Mouse (Mus musculus): ENCODE results near the gene Xrra1. TPM values are rescaled to one million over a fixed set of nuclear protein-coding genes. Genes with fewer than 3 reads are reported as not detected.
"Not testable (repeated sequence)": the region's sequence is repeated elsewhere in the genome, so short reads cannot be mapped to it uniquely, and the experiment has no call there.

Gene Xrra1
- polyA plus RNA-seq, 1 experiment from 2014 or later = 0.81 TPM

GRCm38 (mm10) chr7:99917320-99917844 lies 58.5 kb downstream of the Xrra1 start:
- Histone ChIP-seq H3K36me3 (ENCODE audit: control insufficient read depth, insufficient read depth, low read length) (no peaks in the 10 kb centered on the region), H3K27me3 (replicated peaks; ENCODE audit: control insufficient read depth, insufficient read depth, low read length) (no peaks in the 10 kb centered on the region; the same call in 1 of the 2 replicates), H3K4me2 (ENCODE audit: low read length) (peak overlapping the region; percentile 71), H3K4me1 (ENCODE audit: control insufficient read depth, insufficient read depth, low read depth, low read length) (peaks cover 18% of the 10 kb centered on the region), H3K9me3 (ENCODE audit: control insufficient read depth, low read length) (no peaks in the 10 kb centered on the region), H3K27ac (ENCODE audit: low read depth, low read length) (peak overlapping the region; percentile 5; the same call in 1 of the 2 replicates), H3K9ac (ENCODE audit: low read depth, low read length) (peak overlapping the region; percentile 41), H3K4me3 (ENCODE audit: low read length) (peak overlapping the region; percentile 35)
- ATAC-seq = peak; percentile 81
- 2% methylated on average over 35 of the region's 36 CpGs for WGBS

- Histone ChIP-seq H3K4me3 (ENCODE audit: low read length) (no peak overlapping the region), H3K9me3 (ENCODE audit: control insufficient read depth, low read length) (no peaks in the 10 kb centered on the region), H3K4me2 (ENCODE audit: low read length) (no peak overlapping the region), H3K27me3 (replicated peaks; ENCODE audit: control insufficient read depth, insufficient read depth, low read length) (no peaks in the 10 kb centered on the region; the same call in 1 of the 2 replicates), H3K4me1 (ENCODE audit: control insufficient read depth, insufficient read depth, low read depth, low read length) (peaks cover 18% of the 10 kb centered on the region), H3K9ac (ENCODE audit: low read depth, low read length) (no peak overlapping the region), H3K36me3 (ENCODE audit: control insufficient read depth, insufficient read depth, low read length) (0 out of 2 replicates have a peak, but pooled peaks cover 2% of the 10 kb centered on the region), H3K27ac (ENCODE audit: low read depth, low read length) (no peak overlapping the region)
- 94% methylated on average over 2 of the region's 2 CpGs for WGBS
- ATAC-seq = no peak
Measured at GRCm38 (mm10) chr7:99919164-99919563, 60.2 kb downstream of the Xrra1 start.

- no peak overlapping the region for H3K9ac ChIP-seq (ENCODE audit: low read depth, low read length)
- H3K9me3 ChIP-seq (ENCODE audit: control insufficient read depth, low read length) = no peaks in the 10 kb centered on the region
- peaks cover 18% of the 10 kb centered on the region for H3K4me1 ChIP-seq (ENCODE audit: control insufficient read depth, insufficient read depth, low read depth, low read length)
- no peak overlapping the region for H3K27ac ChIP-seq (ENCODE audit: low read depth, low read length)
- H3K36me3 ChIP-seq (ENCODE audit: control insufficient read depth, insufficient read depth, low read length) = peaks cover 9% of the 10 kb centered on the region; the same call in 1 of the 2 replicates
- H3K4me2 ChIP-seq (ENCODE audit: low read length) = no peak overlapping the region
- no peaks in the 10 kb centered on the region; the same call in 1 of the 2 replicates for H3K27me3 ChIP-seq (replicated peaks; ENCODE audit: control insufficient read depth, insufficient read depth, low read length)
- H3K4me3 ChIP-seq (ENCODE audit: low read length) = no peak overlapping the region
- 90% methylated on average over 6 of the region's 6 CpGs for WGBS
- ATAC-seq = no peak
Measured at GRCm38 (mm10) chr7:99919971-99920370, 61.1 kb downstream of the Xrra1 start.

GRCm38 (mm10) chr7:99920416-99920815 lies 61.5 kb downstream of the Xrra1 start:
- no peak for ATAC-seq
- H3K4me2 ChIP-seq (ENCODE audit: low read length) = no peak overlapping the region
- H3K9me3 ChIP-seq (ENCODE audit: control insufficient read depth, low read length) = no peaks in the 10 kb centered on the region
- H3K4me1 ChIP-seq (ENCODE audit: control insufficient read depth, insufficient read depth, low read depth, low read length) = peaks cover 18% of the 10 kb centered on the region
- no peaks in the 10 kb centered on the region; the same call in 1 of the 2 replicates for H3K27me3 ChIP-seq (replicated peaks; ENCODE audit: control insufficient read depth, insufficient read depth, low read length)
- H3K4me3 ChIP-seq (ENCODE audit: low read length) = no peak overlapping the region
- H3K27ac ChIP-seq (ENCODE audit: low read depth, low read length) = no peak overlapping the region
- peaks cover 9% of the 10 kb centered on the region; the same call in 1 of the 2 replicates for H3K36me3 ChIP-seq (ENCODE audit: control insufficient read depth, insufficient read depth, low read length)
- H3K9ac ChIP-seq (ENCODE audit: low read depth, low read length) = no peak overlapping the region
- 88% methylated on average over 2 of the region's 2 CpGs for WGBS

- no peak overlapping the region for H3K4me3 ChIP-seq (ENCODE audit: low read length)
- H3K4me2 ChIP-seq (ENCODE audit: low read length) = no peak overlapping the region
- WGBS = 76% methylated on average over 10 of the region's 10 CpGs
- peaks cover 22% of the 10 kb centered on the region for H3K36me3 ChIP-seq (ENCODE audit: control insufficient read depth, insufficient read depth, low read length)
- H3K9ac ChIP-seq (ENCODE audit: low read depth, low read length) = no peak overlapping the region
- H3K27ac ChIP-seq (ENCODE audit: low read depth, low read length) = no peak overlapping the region
- peak; percentile 56; the same call in 1 of the 2 replicates for ATAC-seq
- no peaks in the 10 kb centered on the region for H3K9me3 ChIP-seq (ENCODE audit: control insufficient read depth, low read length)
- H3K27me3 ChIP-seq (replicated peaks; ENCODE audit: control insufficient read depth, insufficient read depth, low read length) = no peaks in the 10 kb centered on the region
- no peaks in the 10 kb centered on the region for H3K4me1 ChIP-seq (ENCODE audit: control insufficient read depth, insufficient read depth, low read depth, low read length)
Measured at GRCm38 (mm10) chr7:99926916-99927714, 68.2 kb downstream of the Xrra1 start.

- Histone ChIP-seq H3K27ac (ENCODE audit: low read depth, low read length) (no peak overlapping the region), H3K4me3 (ENCODE audit: low read length) (no peak overlapping the region), H3K36me3 (ENCODE audit: control insufficient read depth, insufficient read depth, low read length) (peaks cover 9% of the 10 kb centered on the region), H3K9me3 (ENCODE audit: control insufficient read depth, low read length) (no peaks in the 10 kb centered on the region), H3K4me1 (ENCODE audit: control insufficient read depth, insufficient read depth, low read depth, low read length) (no peaks in the 10 kb centered on the region), H3K4me2 (ENCODE audit: low read length) (no peak overlapping the region), H3K27me3 (replicated peaks; ENCODE audit: control insufficient read depth, insufficient read depth, low read length) (no peaks in the 10 kb centered on the region), H3K9ac (ENCODE audit: low read depth, low read length) (no peak overlapping the region)
- 72% methylated on average over 1 of the region's 1 CpGs for WGBS
- no peak for ATAC-seq
Measured at GRCm38 (mm10) chr7:99935758-99936157, 76.8 kb downstream of the Xrra1 start.

- H3K9ac ChIP-seq (ENCODE audit: low read depth, low read length) = no peak overlapping the region
- H3K27me3 ChIP-seq (replicated peaks; ENCODE audit: control insufficient read depth, insufficient read depth, low read length) = no peaks in the 10 kb centered on the region
- ATAC-seq = no peak
- H3K9me3 ChIP-seq (ENCODE audit: control insufficient read depth, low read length) = no peaks in the 10 kb centered on the region
- H3K4me2 ChIP-seq (ENCODE audit: low read length) = no peak overlapping the region
- no peaks in the 10 kb centered on the region for H3K4me1 ChIP-seq (ENCODE audit: control insufficient read depth, insufficient read depth, low read depth, low read length)
- 100% methylated on average over 1 of the region's 1 CpGs for WGBS
- H3K36me3 ChIP-seq (ENCODE audit: control insufficient read depth, insufficient read depth, low read length) = peaks cover 20% of the 10 kb centered on the region
- no peak overlapping the region for H3K4me3 ChIP-seq (ENCODE audit: low read length)
- no peak overlapping the region for H3K27ac ChIP-seq (ENCODE audit: low read depth, low read length)
Measured at GRCm38 (mm10) chr7:99940669-99941068, 81.8 kb downstream of the Xrra1 start.

- Histone ChIP-seq H3K4me3 (ENCODE audit: low read length) (no peak overlapping the region), H3K27me3 (replicated peaks; ENCODE audit: control insufficient read depth, insufficient read depth, low read length) (no peaks in the 10 kb centered on the region), H3K36me3 (ENCODE audit: control insufficient read depth, insufficient read depth, low read length) (peaks cover 33% of the 10 kb centered on the region), H3K9ac (ENCODE audit: low read depth, low read length) (no peak overlapping the region), H3K4me1 (ENCODE audit: control insufficient read depth, insufficient read depth, low read depth, low read length) (no peaks in the 10 kb centered on the region), H3K27ac (ENCODE audit: low read depth, low read length) (no peak overlapping the region), H3K4me2 (ENCODE audit: low read length) (no peak overlapping the region), H3K9me3 (ENCODE audit: control insufficient read depth, low read length) (no peaks in the 10 kb centered on the region)
- ATAC-seq = no peak
- 94% methylated on average over 3 of the region's 3 CpGs for WGBS
Measured at GRCm38 (mm10) chr7:99944520-99944919, 85.6 kb downstream of the Xrra1 start.

- not testable (repeated sequence) for H3K27ac ChIP-seq (ENCODE audit: low read depth, low read length); H3K4me1 ChIP-seq (ENCODE audit: control insufficient read depth, insufficient read depth, low read depth, low read length); H3K4me3 ChIP-seq (ENCODE audit: low read length); H3K4me2 ChIP-seq (ENCODE audit: low read length); ATAC-seq; H3K27me3 ChIP-seq (replicated peaks; ENCODE audit: control insufficient read depth, insufficient read depth, low read length); H3K9ac ChIP-seq (ENCODE audit: low read depth, low read length); H3K9me3 ChIP-seq (ENCODE audit: control insufficient read depth, low read length)
- 92% methylated on average over 22 of the region's 22 CpGs for WGBS
- H3K36me3 ChIP-seq (ENCODE audit: control insufficient read depth, insufficient read depth, low read length) = peaks cover 33% of the 10 kb centered on the region
Measured at GRCm38 (mm10) chr7:99945012-99945411, 86.1 kb downstream of the Xrra1 start.

Measured in hindbrain, embryonic 16.5 days (tissue).